Mouse (Mus musculus) spleen, postnatal 10 days (tissue): ENCODE data around the gene Arpp21.
A peak's percentile ranks its signal among the peaks of the same experiment; 100 is the strongest.

Experiments used
- DNase-seq, 2 experiments: peaks; one replicate each; pipeline ENCODE4 v3.0.0; 2021 to 2022; ENCODE audit warnings: low spot score in 2 of 2

Gene Arpp21

GRCm38 (mm10) chr9:112231383-112231782 lies 4.4 kb downstream of the Arpp21 start:
- no peak for DNase-seq

- no peak for DNase-seq
These were observed 4.9 kb downstream of the Arpp21 start for GRCm38 (mm10) chr9:112230716-112231361.

GRCm38 (mm10) chr9:112228470-112228869 lies 7.3 kb downstream of the Arpp21 start:
- no peak for DNase-seq

- no peak for DNase-seq
These were observed 8.6 kb downstream of the Arpp21 start for GRCm38 (mm10) chr9:112227174-112227573.

- DNase-seq, result no peak
These were observed 9.2 kb downstream of the Arpp21 start for GRCm38 (mm10) chr9:112226511-112226910.

GRCm38 (mm10) chr9:112225046-112225445 lies 10.7 kb downstream of the Arpp21 start:
- DNase-seq, result no peak

- DNase-seq, result no peak
These were observed 16.4 kb downstream of the Arpp21 start for GRCm38 (mm10) chr9:112219372-112219771.

GRCm38 (mm10) chr9:112218237-112218636 lies 17.5 kb downstream of the Arpp21 start:
- no peak for DNase-seq

GRCm38 (mm10) chr9:112217161-112217560 lies 18.6 kb downstream of the Arpp21 start:
- no peak for DNase-seq

GRCm38 (mm10) chr9:112215030-112215806 lies 20.5 kb downstream of the Arpp21 start:
- DNase-seq, result no peak

GRCm38 (mm10) chr9:112213411-112214255 lies 22.1 kb downstream of the Arpp21 start:
- no peak for DNase-seq

GRCm38 (mm10) chr9:112209803-112210202 lies 25.9 kb downstream of the Arpp21 start:
- DNase-seq, result no peak

- DNase-seq, result peak; percentile 9 to 73
These were observed 28.0 kb downstream of the Arpp21 start for GRCm38 (mm10) chr9:112207767-112208166.

GRCm38 (mm10) chr9:112198296-112198695 lies 37.4 kb downstream of the Arpp21 start:
- no peak for DNase-seq

- no peak for DNase-seq
These were observed 41.7 kb downstream of the Arpp21 start for GRCm38 (mm10) chr9:112194049-112194448.

GRCm38 (mm10) chr9:112189394-112189793 lies 46.3 kb downstream of the Arpp21 start:
- DNase-seq, result no peak

- no peak for DNase-seq
These were observed 47.3 kb downstream of the Arpp21 start for GRCm38 (mm10) chr9:112188358-112188893.

- DNase-seq, result no peak
These were observed 48.1 kb downstream of the Arpp21 start for GRCm38 (mm10) chr9:112187667-112188066.

- DNase-seq, result no peak
These were observed 49.1 kb downstream of the Arpp21 start for GRCm38 (mm10) chr9:112186336-112187305.

GRCm38 (mm10) chr9:112185746-112186145 lies 50.0 kb downstream of the Arpp21 start:
- no peak for DNase-seq

GRCm38 (mm10) chr9:112182738-112183137 lies 53.0 kb downstream of the Arpp21 start:
- DNase-seq, result no peak
